Mouse (Mus musculus): ENCODE results near the gene Olfr963.
"Not testable (repeated sequence)": the region's sequence is repeated elsewhere in the genome, so short reads cannot be mapped to it uniquely, and the experiment has no call there.

DNA sequence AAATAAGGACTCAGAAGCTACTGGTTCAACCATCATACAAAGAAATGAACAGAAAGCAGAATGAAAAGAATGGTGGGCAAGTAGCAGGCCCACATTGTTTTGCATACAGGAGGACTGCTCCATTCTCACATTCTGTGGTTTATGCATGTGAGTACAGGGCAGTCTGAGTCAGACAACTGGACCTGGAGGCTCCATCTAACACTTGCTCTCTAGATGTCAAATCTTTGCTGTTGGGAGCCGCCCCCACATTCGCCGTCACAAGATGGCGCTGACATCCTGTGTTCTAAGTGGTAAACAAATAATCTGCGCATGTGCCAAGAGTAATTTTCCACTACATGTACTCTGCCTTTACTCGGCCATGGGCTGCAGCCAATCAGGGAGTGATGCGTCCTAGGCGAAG, 34.1 kb downstream of the Olfr963 start:
- not testable (repeated sequence) for TF ChIP-seq CTCF (IDR thresholded peaks at IDR 0.05; ENCODE audit: low read depth); EP300 (optimal IDR thresholded peaks at IDR 0.05)

Data from stomach, postnatal 0 days (tissue).